Mouse (Mus musculus): Measurements from ENCODE around the gene Adgrb3. TPM values are rescaled to one million over a fixed set of nuclear protein-coding genes. Genes with fewer than 3 reads are reported as not detected.

Adgrb3 gene
- total and polyA plus RNA-seq, 2 experiments: not detected

- H3K4me1 ChIP-seq (ENCODE audit: control insufficient read depth, insufficient read depth, low read length): no peaks in the 10 kb centered on the region
- H3K36me3 ChIP-seq (ENCODE audit: control insufficient read depth, insufficient read depth, low read length): no peaks in the 10 kb centered on the region
- H3K27ac ChIP-seq (replicated peaks; ENCODE audit: insufficient read depth, low read depth, low read length): no peak overlapping the region
- no peaks in the 10 kb centered on the region for H3K27me3 ChIP-seq (ENCODE audit: control insufficient read depth, insufficient read depth, low read length)
- H3K4me3 ChIP-seq (ENCODE audit: insufficient read depth, low read depth, low read length): no peak overlapping the region
- 77% methylated on average over 2 of the region's 2 CpGs for WGBS
- no peak for DNase-seq (ENCODE audit: extremely low read depth, low read depth, low spot score)
- H3K9ac ChIP-seq (ENCODE audit: low read depth, low read length): no peak overlapping the region
- H3K79me2 ChIP-seq (ENCODE audit: control insufficient read depth, insufficient read depth, low read length): no peaks in the 10 kb centered on the region
- TF ChIP-seq POLR2A (IDR thresholded peaks at IDR 0.05; ENCODE audit: extremely low read depth, insufficient read depth, low read length) (no peak), CTCF (IDR thresholded peaks at IDR 0.05; ENCODE audit: low read depth, low read length) (no peak)
These were observed 465.3 kb downstream of the Adgrb3 start for GRCm38 (mm10) chr1:25364186-25364585.

GRCm38 (mm10) chr1:25358554-25358953, 471.0 kb downstream of the Adgrb3 start:
- no peaks in the 10 kb centered on the region for H3K27me3 ChIP-seq (ENCODE audit: control insufficient read depth, insufficient read depth, low read length)
- H3K36me3 ChIP-seq (ENCODE audit: control insufficient read depth, insufficient read depth, low read length): no peaks in the 10 kb centered on the region
- no peak overlapping the region for H3K27ac ChIP-seq (replicated peaks; ENCODE audit: insufficient read depth, low read depth, low read length)
- DNase-seq (ENCODE audit: extremely low read depth, low read depth, low spot score): no peak
- H3K79me2 ChIP-seq (ENCODE audit: control insufficient read depth, insufficient read depth, low read length): no peaks in the 10 kb centered on the region
- TF ChIP-seq POLR2A (IDR thresholded peaks at IDR 0.05; ENCODE audit: extremely low read depth, insufficient read depth, low read length): no peak
- no peak for TF ChIP-seq CTCF (IDR thresholded peaks at IDR 0.05; ENCODE audit: low read depth, low read length)
- no peak overlapping the region for H3K9ac ChIP-seq (ENCODE audit: low read depth, low read length)
- WGBS: 89% methylated on average over 4 of the region's 4 CpGs
- no peak overlapping the region for H3K4me3 ChIP-seq (ENCODE audit: insufficient read depth, low read depth, low read length)
- no peaks in the 10 kb centered on the region for H3K4me1 ChIP-seq (ENCODE audit: control insufficient read depth, insufficient read depth, low read length)

- TF ChIP-seq POLR2A (IDR thresholded peaks at IDR 0.05; ENCODE audit: extremely low read depth, insufficient read depth, low read length) (no peak), CTCF (IDR thresholded peaks at IDR 0.05; ENCODE audit: low read depth, low read length) (no peak)
- Histone ChIP-seq H3K27ac (replicated peaks; ENCODE audit: insufficient read depth, low read depth, low read length) (no peak overlapping the region), H3K27me3 (ENCODE audit: control insufficient read depth, insufficient read depth, low read length) (no peaks in the 10 kb centered on the region), H3K9ac (ENCODE audit: low read depth, low read length) (no peak overlapping the region), H3K4me1 (ENCODE audit: control insufficient read depth, insufficient read depth, low read length) (no peaks in the 10 kb centered on the region), H3K36me3 (ENCODE audit: control insufficient read depth, insufficient read depth, low read length) (no peaks in the 10 kb centered on the region), H3K79me2 (ENCODE audit: control insufficient read depth, insufficient read depth, low read length) (no peaks in the 10 kb centered on the region), H3K4me3 (ENCODE audit: insufficient read depth, low read depth, low read length) (no peak overlapping the region)
- no peak for DNase-seq (ENCODE audit: extremely low read depth, low read depth, low spot score)
- WGBS: 81% methylated on average over 5 of the region's 5 CpGs
These were observed 474.0 kb downstream of the Adgrb3 start for GRCm38 (mm10) chr1:25355486-25355885.

GRCm38 (mm10) chr1:25344876-25345275, 484.6 kb downstream of the Adgrb3 start:
- H3K27me3 ChIP-seq (ENCODE audit: control insufficient read depth, insufficient read depth, low read length): no peaks in the 10 kb centered on the region
- no peaks in the 10 kb centered on the region for H3K36me3 ChIP-seq (ENCODE audit: control insufficient read depth, insufficient read depth, low read length)
- DNase-seq (ENCODE audit: extremely low read depth, low read depth, low spot score): no peak
- no peak overlapping the region for H3K27ac ChIP-seq (replicated peaks; ENCODE audit: insufficient read depth, low read depth, low read length)
- H3K9ac ChIP-seq (ENCODE audit: low read depth, low read length): no peak overlapping the region
- TF ChIP-seq POLR2A (IDR thresholded peaks at IDR 0.05; ENCODE audit: extremely low read depth, insufficient read depth, low read length) (no peak), CTCF (IDR thresholded peaks at IDR 0.05; ENCODE audit: low read depth, low read length) (no peak)
- H3K79me2 ChIP-seq (ENCODE audit: control insufficient read depth, insufficient read depth, low read length): no peaks in the 10 kb centered on the region
- no peak overlapping the region for H3K4me3 ChIP-seq (ENCODE audit: insufficient read depth, low read depth, low read length)
- H3K4me1 ChIP-seq (ENCODE audit: control insufficient read depth, insufficient read depth, low read length): no peaks in the 10 kb centered on the region

GRCm38 (mm10) chr1:25325406-25325805, 504.1 kb downstream of the Adgrb3 start:
- Histone ChIP-seq H3K9ac (ENCODE audit: low read depth, low read length) (no peak overlapping the region), H3K4me1 (ENCODE audit: control insufficient read depth, insufficient read depth, low read length) (no peaks in the 10 kb centered on the region), H3K27ac (replicated peaks; ENCODE audit: insufficient read depth, low read depth, low read length) (no peak overlapping the region), H3K4me3 (ENCODE audit: insufficient read depth, low read depth, low read length) (no peak overlapping the region), H3K36me3 (ENCODE audit: control insufficient read depth, insufficient read depth, low read length) (no peaks in the 10 kb centered on the region), H3K27me3 (ENCODE audit: control insufficient read depth, insufficient read depth, low read length) (no peaks in the 10 kb centered on the region), H3K79me2 (ENCODE audit: control insufficient read depth, insufficient read depth, low read length) (no peaks in the 10 kb centered on the region)
- DNase-seq (ENCODE audit: extremely low read depth, low read depth, low spot score): no peak
- TF ChIP-seq CTCF (IDR thresholded peaks at IDR 0.05; ENCODE audit: low read depth, low read length): no peak
- TF ChIP-seq POLR2A (IDR thresholded peaks at IDR 0.05; ENCODE audit: extremely low read depth, insufficient read depth, low read length): no peak
- WGBS: 66% methylated on average over 2 of the region's 2 CpGs

GRCm38 (mm10) chr1:25317142-25317541, 512.4 kb downstream of the Adgrb3 start:
- TF ChIP-seq CTCF (IDR thresholded peaks at IDR 0.05; ENCODE audit: low read depth, low read length) (no peak), POLR2A (IDR thresholded peaks at IDR 0.05; ENCODE audit: extremely low read depth, insufficient read depth, low read length) (no peak)

More at GRCm38 (mm10) chr1:25317142-25317541, 512.4 kb downstream of the Adgrb3 start:
- no peak overlapping the region for H3K4me3 ChIP-seq (ENCODE audit: insufficient read depth, low read depth, low read length)
- H3K79me2 ChIP-seq (ENCODE audit: control insufficient read depth, insufficient read depth, low read length): no peaks in the 10 kb centered on the region
- H3K4me1 ChIP-seq (ENCODE audit: control insufficient read depth, insufficient read depth, low read length): no peaks in the 10 kb centered on the region
- no peaks in the 10 kb centered on the region for H3K36me3 ChIP-seq (ENCODE audit: control insufficient read depth, insufficient read depth, low read length)
- DNase-seq (ENCODE audit: extremely low read depth, low read depth, low spot score): no peak
- H3K27me3 ChIP-seq (ENCODE audit: control insufficient read depth, insufficient read depth, low read length): no peaks in the 10 kb centered on the region
- no peak overlapping the region for H3K9ac ChIP-seq (ENCODE audit: low read depth, low read length)
- no peak overlapping the region for H3K27ac ChIP-seq (replicated peaks; ENCODE audit: insufficient read depth, low read depth, low read length)
